Mouse (Mus musculus): ENCODE measurements around the gene Pten.

Pten gene

GRCm38 (mm10) chr19:32756900-32757725 lies at the start of gene Pten:
Gene Pten, plus strand, starts transcription at chr19:32757497.
- peak; percentile 86 for DNase-seq (ENCODE audit: low read depth)

- no peak for DNase-seq (ENCODE audit: low read depth)
Measured at GRCm38 (mm10) chr19:32708996-32709395, 48.3 kb upstream of the Pten start.

- no peak for DNase-seq (ENCODE audit: low read depth)
Measured at GRCm38 (mm10) chr19:32710288-32710687, 47.0 kb upstream of the Pten start.

GRCm38 (mm10) chr19:32711761-32712541 lies 45.3 kb upstream of the Pten start:
- peak; percentile 73 for DNase-seq (ENCODE audit: low read depth)

GRCm38 (mm10) chr19:32712588-32713042 lies 44.7 kb upstream of the Pten start:
- DNase-seq (ENCODE audit: low read depth) = peak; percentile 81

- DNase-seq (ENCODE audit: low read depth) = no peak
Measured at GRCm38 (mm10) chr19:32713471-32713870, 43.8 kb upstream of the Pten start.

GRCm38 (mm10) chr19:32715201-32715600 lies 42.1 kb upstream of the Pten start:
- peak; percentile 44 for DNase-seq (ENCODE audit: low read depth)

- DNase-seq (ENCODE audit: low read depth) = no peak
Measured at GRCm38 (mm10) chr19:32715681-32716080, 41.6 kb upstream of the Pten start.

- no peak for DNase-seq (ENCODE audit: low read depth)
Measured at GRCm38 (mm10) chr19:32717590-32717989, 39.7 kb upstream of the Pten start.

- no peak for DNase-seq (ENCODE audit: low read depth)
Measured at GRCm38 (mm10) chr19:32720319-32720718, 37.0 kb upstream of the Pten start.

GRCm38 (mm10) chr19:32723817-32724216 lies 33.5 kb upstream of the Pten start:
- no peak for DNase-seq (ENCODE audit: low read depth)

- no peak for DNase-seq (ENCODE audit: low read depth)
Measured at GRCm38 (mm10) chr19:32726451-32727325, 30.6 kb upstream of the Pten start.

- no peak for DNase-seq (ENCODE audit: low read depth)
Measured at GRCm38 (mm10) chr19:32729785-32730184, 27.5 kb upstream of the Pten start.

- DNase-seq (ENCODE audit: low read depth) = no peak
Measured at GRCm38 (mm10) chr19:32732922-32733321, 24.4 kb upstream of the Pten start.

- DNase-seq (ENCODE audit: low read depth) = no peak
Measured at GRCm38 (mm10) chr19:32737844-32738243, 19.5 kb upstream of the Pten start.

GRCm38 (mm10) chr19:32739686-32740085 lies 17.6 kb upstream of the Pten start, which contains the start of gene Atad1:
Gene Atad1, minus strand, starts transcription at chr19:32739786.
- DNase-seq (ENCODE audit: low read depth) = no peak

- DNase-seq (ENCODE audit: low read depth) = no peak
Measured at GRCm38 (mm10) chr19:32740641-32741345, 16.5 kb upstream of the Pten start.

- DNase-seq (ENCODE audit: low read depth) = no peak
Measured at GRCm38 (mm10) chr19:32749425-32749824, 7.9 kb upstream of the Pten start.

- DNase-seq (ENCODE audit: low read depth) = no peak
Measured at GRCm38 (mm10) chr19:32752357-32752756, 4.9 kb upstream of the Pten start.

- no peak for DNase-seq (ENCODE audit: low read depth)
Measured at GRCm38 (mm10) chr19:32753386-32753785, 3.9 kb upstream of the Pten start.

Measured in c-Kit-positive CD71-negative TER-119-negative erythroid progenitor cells, embryonic 14.5 days (primary cell).